Mouse (Mus musculus) cerebellum, postnatal 4 days (tissue): ENCODE measurements around the gene Fli1.

ENCODE experiments used
- DNase-seq, 2 experiments: peaks; one replicate each; pipeline ENCODE4 v3.0.0; 2022; ENCODE audit warnings: low spot score in 2 of 2, mixed read lengths in 1 of 2

The Fli1 gene

DNA sequence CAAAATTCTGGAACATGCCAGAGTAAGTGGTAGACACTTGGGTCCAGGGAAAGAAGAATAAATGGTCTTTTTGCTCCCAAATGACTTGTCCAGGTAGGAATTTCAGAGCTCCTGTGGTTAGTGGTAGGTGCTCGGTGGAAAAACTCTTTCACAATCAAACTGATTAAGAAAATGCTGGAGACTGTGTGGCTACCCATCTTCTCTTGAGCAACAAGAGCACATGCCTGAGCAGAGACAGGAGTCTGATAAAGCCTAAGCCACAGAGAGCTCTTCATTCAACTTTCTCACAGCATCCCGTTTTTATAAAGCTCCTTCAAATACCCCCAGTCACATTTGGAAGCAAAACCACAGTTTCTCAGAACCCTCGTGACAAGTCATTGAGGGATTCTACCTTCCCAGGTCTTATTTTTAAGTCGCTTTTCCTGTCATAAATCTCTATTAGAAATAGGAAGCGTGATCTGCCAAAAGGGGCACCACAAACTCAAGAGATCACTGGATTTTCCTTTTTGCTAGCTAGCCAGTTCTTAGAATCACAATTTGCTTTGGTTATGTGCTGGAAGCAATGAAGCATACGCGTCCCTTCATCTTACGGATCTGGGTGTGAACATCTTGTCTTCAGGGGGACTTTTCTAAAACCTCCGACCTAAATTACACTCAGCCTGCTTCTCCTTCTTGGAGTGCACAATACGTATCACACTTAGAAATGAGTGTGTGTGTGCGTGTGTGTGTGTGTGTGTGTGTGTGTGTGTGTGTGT is 40.2 kb downstream of the Fli1 start:
- DNase-seq = no peak

- DNase-seq = no peak
Measured at GRCm38 (mm10) chr9:32500886-32501285, 41.8 kb downstream of the Fli1 start.

DNA sequence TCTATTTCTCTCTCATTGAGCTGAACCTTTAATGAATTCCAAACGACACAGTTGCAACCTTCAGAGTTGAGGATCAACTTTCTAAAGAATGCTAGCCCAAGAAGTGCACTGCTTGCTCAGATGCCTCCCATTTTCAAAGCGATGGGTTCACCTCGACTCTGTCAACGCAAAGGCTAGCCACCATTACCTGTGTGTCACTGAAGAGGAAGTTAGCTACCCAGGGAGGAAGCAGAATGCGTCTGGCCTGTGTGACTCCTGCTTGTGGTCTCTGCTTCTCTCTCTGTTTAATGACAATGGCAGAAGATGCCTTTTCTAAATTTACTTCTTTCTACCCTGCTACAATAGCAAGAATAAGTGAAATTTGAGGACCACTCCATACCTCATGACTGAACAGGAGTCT is 42.6 kb downstream of the Fli1 start:
- DNase-seq = no peak

GRCm38 (mm10) chr9:32499469-32499868 is 43.2 kb downstream of the Fli1 start:
- DNase-seq = no peak

GRCm38 (mm10) chr9:32495643-32495997 is 47.0 kb downstream of the Fli1 start:
- no peak for DNase-seq

GRCm38 (mm10) chr9:32494891-32495642 is 47.6 kb downstream of the Fli1 start:
- DNase-seq = no peak

DNA sequence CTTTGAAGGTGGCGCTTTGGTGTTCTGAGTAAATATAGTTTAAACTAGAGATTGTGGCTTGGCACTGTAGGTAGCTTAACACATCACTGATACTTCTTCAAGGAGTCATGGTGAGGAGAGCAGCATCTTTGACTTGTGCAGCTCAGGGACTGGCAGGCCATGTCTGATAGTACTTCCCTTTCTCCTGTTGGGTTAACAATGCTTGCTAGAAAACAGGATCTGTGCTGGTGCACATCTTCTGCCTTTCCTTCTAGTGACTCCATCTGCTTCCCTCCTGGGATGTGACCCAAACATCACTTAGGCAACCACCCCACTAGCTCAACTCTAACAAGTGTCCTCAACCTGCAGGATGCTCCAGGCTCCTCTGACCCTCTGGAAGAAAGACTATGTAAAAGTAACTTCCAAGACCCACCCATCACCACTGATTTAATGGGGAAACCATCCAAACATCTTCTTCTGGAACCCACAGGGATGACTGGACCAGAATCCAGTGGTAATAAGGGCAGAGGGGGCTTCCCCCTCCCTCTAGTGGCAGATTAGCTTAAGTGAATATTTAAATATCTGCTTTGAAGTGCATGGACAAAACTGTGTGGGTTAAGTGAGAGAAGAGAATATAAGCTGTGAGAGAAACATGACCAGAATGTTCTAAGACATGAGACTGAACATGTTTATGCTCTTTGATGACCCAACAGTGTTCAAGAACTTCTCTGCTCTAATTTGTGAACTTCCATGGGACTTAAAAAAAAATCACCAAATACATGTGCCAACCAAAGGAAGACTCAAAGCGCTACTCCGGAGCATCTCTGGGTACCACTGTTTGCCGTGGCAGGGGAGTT is 48.9 kb downstream of the Fli1 start:
- no peak for DNase-seq

GRCm38 (mm10) chr9:32492753-32493152 is 49.9 kb downstream of the Fli1 start:
- no peak for DNase-seq

DNA sequence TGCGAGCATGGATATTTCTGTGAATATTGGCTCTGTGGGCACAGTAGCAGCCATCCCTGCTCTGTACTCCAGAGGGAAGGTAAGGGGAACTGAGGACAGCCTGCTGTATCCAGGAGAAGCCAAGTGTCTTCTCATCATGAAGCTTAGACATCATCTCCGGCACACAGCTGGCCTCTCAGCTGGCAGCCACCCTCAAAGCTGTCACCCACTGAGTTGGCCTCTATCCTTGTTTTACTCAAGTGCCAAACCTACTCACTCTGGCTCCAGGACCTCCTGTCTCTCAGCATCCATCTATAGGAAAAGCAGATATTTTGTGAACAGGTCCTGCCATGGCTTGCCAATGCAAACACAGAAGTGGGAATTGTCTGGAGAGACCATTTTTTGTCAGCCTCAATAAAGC is 51.2 kb downstream of the Fli1 start:
- peak in 1 of 2 experiments; percentile 32 for DNase-seq

DNA sequence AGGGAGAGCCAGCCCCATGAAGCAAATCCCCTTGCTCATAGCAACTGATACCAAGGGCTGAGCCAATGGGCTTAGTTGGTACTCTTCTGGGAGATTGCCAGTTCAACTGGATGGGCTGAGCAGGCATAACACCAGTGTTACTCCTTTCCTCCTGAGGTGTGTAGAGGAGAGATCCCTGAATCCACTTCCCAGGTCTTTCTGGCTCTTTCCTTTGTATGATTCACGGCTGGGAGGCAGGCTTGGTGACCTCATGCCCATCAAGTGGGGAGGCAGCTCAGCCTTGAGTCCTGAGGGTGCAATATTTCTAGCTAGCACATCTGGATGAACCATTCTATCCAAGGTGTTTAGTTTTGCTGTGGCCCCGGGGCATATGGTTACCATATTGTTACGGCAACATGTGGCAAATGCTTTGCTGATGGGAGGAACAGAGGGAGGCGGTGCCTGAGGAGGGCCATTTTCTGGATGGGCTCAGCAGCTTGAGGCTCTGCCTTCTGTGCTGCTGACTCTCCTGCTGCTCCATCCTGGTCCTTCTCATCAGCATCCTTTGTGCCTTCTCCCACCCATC is 52.8 kb downstream of the Fli1 start:
- DNase-seq = no peak

DNA sequence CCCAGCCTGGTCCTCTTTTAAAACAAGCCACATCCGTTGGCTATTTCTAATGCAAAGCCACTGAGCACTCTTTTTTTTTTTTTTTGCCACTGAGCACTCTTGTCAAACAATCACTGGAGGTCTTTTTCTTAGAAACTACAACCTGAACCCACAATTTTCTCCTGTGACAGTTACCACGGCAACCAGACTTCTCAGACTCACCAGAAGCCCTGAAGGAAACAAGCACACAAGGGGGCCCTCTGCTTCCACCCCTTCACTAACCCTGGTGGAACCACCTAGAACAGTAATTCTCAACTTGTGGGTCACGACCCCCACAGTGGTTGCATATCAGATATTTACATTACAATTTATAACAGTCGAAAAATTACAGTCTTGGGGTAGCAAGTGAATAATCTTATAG is 53.3 kb downstream of the Fli1 start:
- DNase-seq = no peak

- DNase-seq = no peak
Measured at GRCm38 (mm10) chr9:32488627-32489026, 54.0 kb downstream of the Fli1 start.

DNA sequence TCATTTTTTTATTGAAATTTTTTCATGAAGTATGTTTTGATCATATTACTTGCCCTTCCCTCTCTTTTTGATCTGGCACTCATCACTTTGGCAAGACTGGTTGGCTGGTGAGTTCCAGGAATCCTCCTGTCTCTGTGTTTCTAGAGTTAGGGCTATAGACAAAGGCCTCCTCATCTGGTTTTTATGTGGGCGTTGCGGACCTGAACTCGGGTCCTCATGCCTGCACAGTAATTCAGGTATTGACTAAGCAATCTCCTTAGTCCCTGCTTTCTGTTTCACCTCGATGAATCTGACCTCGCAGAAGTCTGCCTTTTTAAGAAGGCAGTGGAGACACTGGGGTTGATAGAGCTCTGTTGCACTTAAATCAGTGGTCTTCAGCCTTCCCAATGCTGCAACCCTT is 54.8 kb downstream of the Fli1 start:
- DNase-seq = no peak

DNA sequence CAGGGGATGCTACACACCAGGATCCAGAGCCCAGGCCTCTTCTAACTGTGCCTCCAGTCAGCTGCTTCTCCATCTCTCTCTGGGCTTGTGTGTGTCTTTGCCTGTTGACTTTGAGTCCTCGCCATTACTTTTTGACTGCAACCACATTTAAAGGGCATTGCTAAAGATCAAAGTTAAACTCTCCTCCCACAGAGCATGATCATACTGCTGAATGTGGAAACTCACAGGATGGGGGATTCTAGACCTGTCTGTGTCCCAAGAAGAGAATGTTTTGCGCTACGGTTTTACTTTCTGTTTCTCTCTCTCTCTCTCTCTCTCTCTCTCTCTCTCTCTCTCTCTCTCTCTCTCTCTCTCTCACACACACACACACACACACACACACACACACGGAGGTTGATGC is 55.3 kb downstream of the Fli1 start:
- DNase-seq = no peak

- no peak for DNase-seq
Measured at GRCm38 (mm10) chr9:32480418-32480817, 62.2 kb downstream of the Fli1 start.

DNA sequence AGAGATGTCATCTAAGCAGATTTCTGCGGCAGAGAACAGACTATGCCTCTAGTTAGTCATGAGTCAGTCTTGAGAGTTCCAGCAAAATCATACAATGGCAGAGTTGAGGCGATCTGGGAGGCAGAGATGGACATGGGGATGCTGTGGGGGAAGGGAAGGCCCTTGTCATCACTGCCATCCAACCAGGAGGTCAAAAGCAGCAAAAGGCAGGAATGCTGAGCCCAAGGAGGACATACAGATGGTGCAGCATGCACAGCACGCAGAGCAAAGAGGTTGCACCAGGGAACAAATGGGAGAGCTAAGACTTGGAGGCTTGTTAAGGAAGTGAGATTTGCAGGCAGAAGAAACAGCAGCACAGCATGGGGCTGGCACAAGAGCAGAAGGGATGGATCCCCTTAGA is 63.9 kb downstream of the Fli1 start:
- no peak for DNase-seq

GRCm38 (mm10) chr9:32478087-32478486 is 64.6 kb downstream of the Fli1 start:
- no peak for DNase-seq

DNA sequence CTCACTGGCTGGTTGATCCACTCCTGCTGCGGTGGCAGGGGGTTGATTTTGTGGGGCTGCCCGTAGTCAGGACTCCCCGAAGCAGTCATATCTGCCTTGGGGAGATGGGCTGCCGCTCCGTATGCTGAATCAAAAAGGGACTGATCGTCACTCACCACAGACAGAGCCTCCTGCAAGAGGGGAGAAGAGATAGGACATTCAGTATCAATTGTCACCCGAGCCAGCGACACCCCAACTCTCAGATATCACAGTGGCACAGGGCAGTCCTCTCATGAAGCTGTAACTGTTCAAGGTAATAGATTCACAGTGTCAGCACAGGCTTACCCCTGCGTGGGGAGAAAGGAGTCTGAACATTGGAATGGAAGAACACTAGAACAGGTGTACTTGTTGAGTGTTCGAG is 66.1 kb downstream of the Fli1 start:
- no peak for DNase-seq

DNA sequence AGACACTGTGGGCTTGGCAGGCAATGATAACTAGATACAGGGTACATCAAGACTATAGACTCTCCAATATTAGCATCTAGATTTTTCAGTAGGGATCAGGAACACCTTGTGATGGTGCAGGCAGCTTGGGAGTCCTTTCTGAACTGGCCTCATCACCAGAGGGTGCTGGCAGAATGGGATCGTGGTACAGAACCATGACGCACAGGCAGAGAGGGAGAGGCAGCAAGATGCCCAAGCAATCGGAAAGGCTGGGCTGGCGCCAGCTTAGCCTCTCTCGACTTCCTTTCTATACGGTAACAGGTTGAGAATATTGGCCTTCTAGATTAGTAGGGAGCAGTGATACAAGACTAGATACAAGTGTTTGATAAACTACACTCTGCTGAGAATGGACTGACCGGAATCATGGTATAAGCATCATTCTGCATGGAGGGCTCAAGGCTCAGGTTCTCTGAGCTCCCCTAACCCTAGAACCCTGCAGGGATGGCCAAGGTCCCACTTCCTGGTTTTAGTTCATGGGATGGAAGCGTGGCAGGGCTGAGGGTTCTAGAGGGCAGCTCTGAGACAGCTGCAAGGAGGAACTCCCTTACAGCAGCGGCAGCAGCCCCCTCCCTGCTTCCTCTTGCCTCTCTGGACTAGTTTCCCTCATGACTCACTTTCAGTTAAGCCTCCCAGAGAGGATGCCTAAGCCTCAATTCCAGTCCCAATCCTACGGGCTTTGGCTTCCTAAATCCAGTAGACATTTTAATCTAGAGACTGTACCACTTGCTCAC is 67.9 kb downstream of the Fli1 start:
- no peak for DNase-seq

DNA sequence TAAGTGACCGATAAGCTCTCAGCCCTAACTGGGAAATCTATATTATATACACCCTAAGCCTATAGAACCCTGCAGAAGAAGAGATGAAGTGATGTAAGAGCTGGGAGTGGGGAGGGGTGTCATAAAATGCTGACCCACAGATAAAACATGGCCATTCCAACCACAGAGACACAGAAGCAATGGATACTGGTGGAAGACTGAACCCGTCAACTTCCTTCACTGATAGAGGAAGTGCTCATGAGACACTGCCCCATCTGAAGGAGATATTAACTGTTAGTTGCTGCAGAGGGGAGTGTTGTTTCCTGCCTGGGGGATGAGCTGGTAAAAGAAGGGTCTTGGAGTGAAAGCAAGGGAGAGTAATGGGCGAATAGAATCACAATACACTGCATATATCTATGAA is 70.3 kb downstream of the Fli1 start:
- no peak for DNase-seq

GRCm38 (mm10) chr9:32469123-32469751 is 73.4 kb downstream of the Fli1 start:
- DNase-seq = no peak
